Mouse (Mus musculus) activated CD4-positive, CD25-positive, alpha-beta regulatory T cell, adult 4 months (primary cell): ENCODE data around the gene Shroom3. TPM values are rescaled to one million over a fixed set of nuclear protein-coding genes. Genes with fewer than 3 reads are reported as not detected.

Experiments used
- polyA plus RNA-seq, 2 experiments: library from polyadenylated mRNA; unstranded; fragments of 100-300 nt; shearing (Covaris generic); gene quantifications; one replicate each; pipeline ENCODE4 v1.2.1; 2017

The Shroom3 gene
- polyA plus RNA-seq, 2 experiments from 2014 or later: not detected

Other genes with a start within 250 kb of the Shroom3 start
- 10 to 100 TPM; 34.5 to 40.6 TPM for gene Nup54, start 248.2 kb upstream of the Shroom3 start, polyA plus RNA-seq
- 10 to 100 TPM; 10.6 to 11.8 TPM for gene Scarb2, start 176.6 kb upstream of the Shroom3 start, polyA plus RNA-seq
- not detected for gene Fam47e, start 128.4 kb upstream of the Shroom3 start, polyA plus RNA-seq
- gene Stbd1, start 80.4 kb upstream of the Shroom3 start, polyA plus RNA-seq: under 1 TPM; 0.16 to 0.40 TPM
- gene Ccdc158, start 8.2 kb upstream of the Shroom3 start, polyA plus RNA-seq: not detected